Mouse (Mus musculus) ES-Bruce4 (cell line): ENCODE measurements around the gene Epn3.

ENCODE experiments used
- CTCF ChIP-seq: IDR thresholded peaks from one replicate; pipeline ENCODE4 v1.8.1; 2011; ENCODE audit warnings: low read depth, low read length
- EP300 ChIP-seq: IDR thresholded peaks from 2 replicates; pipeline ENCODE4 v1.6.1; 2011; ENCODE audit warnings: low read depth, low read length; ENCODE audit not compliant: insufficient read depth
- POLR2A ChIP-seq: IDR thresholded peaks from one replicate; pipeline ENCODE4 v1.8.1; 2011; ENCODE audit warnings: low read length; ENCODE audit not compliant: insufficient read depth

GRCm38 (mm10) chr11:94454756-94455155 lies 45.0 kb downstream of the Epn3 start:
- TF ChIP-seq POLR2A, result no peak
- TF ChIP-seq CTCF, result no peak
- TF ChIP-seq EP300, result no peak
